Comparison of ENCODE assay signal across 18 mouse cellular contexts in the genomic region with DNA sequence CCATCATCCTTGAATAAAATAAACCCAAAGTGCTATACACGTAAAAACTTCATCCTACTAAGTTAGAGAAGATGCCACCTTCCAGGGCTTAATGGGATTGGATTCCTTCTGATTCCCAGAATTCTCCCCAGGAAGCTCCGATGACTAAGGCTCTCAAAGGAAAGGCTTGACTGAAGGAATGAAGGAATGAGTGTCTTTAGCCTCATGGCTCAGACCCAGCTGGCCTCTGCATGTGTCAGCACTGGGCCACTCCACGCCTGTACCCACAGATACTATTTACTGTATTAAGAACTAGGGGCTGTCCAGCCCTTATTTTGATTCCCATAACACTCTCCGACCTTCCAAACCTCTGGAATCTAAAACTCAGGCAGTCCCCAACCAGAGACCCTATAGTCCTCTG. TPM values are rescaled to one million over a fixed set of nuclear protein-coding genes. Genes with fewer than 3 reads are reported as not detected.
"Had no signal": no experiment of that assay in that cellular context is flagged by ENCODE, and none has a peak within 500 bp of the region (broad histone marks: within the 10 kb centered on the region; RNA-seq: fewer than 3 reads in every experiment).

No protein-coding gene starts in this region.

- H3K4me3 ChIP-seq: megakaryocyte, embryonic 14.5 days; midbrain, embryonic 13.5 days; midbrain, embryonic 15.5 days; neural tube, embryonic 13.5 days; neural tube, embryonic 15.5 days had no signal

- H3K9me3 ChIP-seq: midbrain, embryonic 13.5 days; midbrain, embryonic 15.5 days; neural tube, embryonic 13.5 days; neural tube, embryonic 15.5 days had no signal

- ATAC-seq: liver, postnatal 0 days; midbrain, embryonic 13.5 days; midbrain, embryonic 15.5 days had no signal

- H3K36me3 ChIP-seq: midbrain, embryonic 15.5 days had no signal

- H3K4me2 ChIP-seq: lung, embryonic 14.5 days; midbrain, embryonic 11.5 days; midbrain, embryonic 13.5 days; midbrain, embryonic 15.5 days; neural tube, embryonic 13.5 days; neural tube, embryonic 15.5 days had no signal

- DNase-seq: liver, postnatal 0 days; lung, embryonic 14.5 days; lung, postnatal 10 days; retina, postnatal 1 day; right cerebral cortex, adult 18-20 months; right cerebral cortex, postnatal 25 days; right cerebral cortex, postnatal 4 days; spleen, adult 18-20 months; thymus, adult 18-20 months; thymus, postnatal 14 days; thymus, postnatal 36 days had no signal

- H3K27ac ChIP-seq: macrophage; midbrain, embryonic 13.5 days; midbrain, embryonic 15.5 days; neural tube, embryonic 13.5 days; neural tube, embryonic 15.5 days had no signal

RNA-seq across cellular contexts. Expression of a gene that starts 4.5 kb away (rescaled TPM):
- polyA plus RNA-seq: macrophage had no signal
